Mouse (Mus musculus): ENCODE data around the gene Slc16a14.

Slc16a14 gene

GRCm38 (mm10) chr1:84866706-84867230 lies 68.2 kb downstream of the Slc16a14 start:
- DNase-seq (ENCODE audit: low read depth, low spot score): no peak

GRCm38 (mm10) chr1:84866231-84866630 lies 68.7 kb downstream of the Slc16a14 start:
- DNase-seq (ENCODE audit: low read depth, low spot score): no peak

- no peak for DNase-seq (ENCODE audit: low read depth, low spot score)
Observed at GRCm38 (mm10) chr1:84864645-84865044, 70.3 kb downstream of the Slc16a14 start.

DNA sequence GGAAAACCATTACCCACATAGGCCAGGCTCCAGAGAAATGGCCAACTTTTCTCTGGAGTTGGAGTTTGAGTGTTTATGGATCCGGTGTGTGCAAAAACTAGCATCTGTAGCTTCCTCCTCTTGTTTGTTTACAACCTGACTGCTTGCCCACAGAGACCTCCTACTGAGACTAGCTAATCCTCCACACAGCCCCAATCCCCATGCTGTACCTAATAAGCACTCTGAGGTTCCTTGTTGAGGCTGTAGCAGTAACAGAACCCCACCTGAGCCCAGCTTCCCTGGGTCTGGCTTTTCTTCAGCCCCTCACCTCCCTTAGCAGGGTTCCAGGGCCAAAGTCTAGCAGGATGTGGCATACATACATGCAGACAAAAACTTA lies 73.7 kb downstream of the Slc16a14 start:
- DNase-seq (ENCODE audit: low read depth, low spot score): no peak

DNA sequence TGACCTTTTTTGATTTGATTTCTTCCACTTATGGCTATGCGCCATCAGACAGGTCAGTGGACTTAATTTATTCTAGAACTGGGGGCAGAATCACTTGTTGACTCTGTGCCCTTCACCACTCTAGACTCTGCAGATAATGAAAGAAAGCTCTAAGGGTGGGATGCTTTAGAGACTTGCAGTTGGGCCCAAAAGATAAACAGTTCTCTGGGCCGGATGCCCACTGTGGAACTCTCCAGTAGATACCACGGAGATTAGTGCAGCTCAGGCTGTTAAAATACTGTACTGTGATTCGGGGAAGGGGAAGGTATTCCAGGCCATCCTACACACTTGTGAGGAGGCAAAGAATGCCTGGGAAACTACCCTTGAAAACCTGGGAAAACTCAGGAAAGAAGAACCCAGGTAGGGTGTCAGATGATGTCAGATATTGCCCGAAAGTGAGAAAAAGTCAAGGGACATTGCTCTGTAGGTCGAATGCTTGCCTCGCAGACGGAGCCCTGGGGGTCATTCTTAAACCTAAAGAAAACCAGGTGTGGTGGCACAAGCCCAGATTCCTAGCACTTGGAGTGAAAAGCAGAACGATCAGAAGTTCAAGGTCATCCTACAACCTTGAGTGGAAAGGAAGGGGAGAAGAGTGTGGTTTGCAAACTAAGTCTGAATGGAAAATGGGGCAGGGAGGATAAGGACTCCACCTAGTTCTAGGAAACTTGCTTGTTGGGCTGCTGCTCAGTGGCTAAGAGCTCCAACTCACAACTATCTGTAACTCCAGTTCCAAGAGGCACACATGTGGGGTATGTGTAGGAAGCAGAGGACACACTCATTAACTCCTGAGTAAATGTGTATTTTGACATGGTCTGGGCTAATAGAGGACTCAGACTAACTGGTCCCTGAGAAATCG lies 74.3 kb downstream of the Slc16a14 start:
- no peak for DNase-seq (ENCODE audit: low read depth, low spot score)

DNA sequence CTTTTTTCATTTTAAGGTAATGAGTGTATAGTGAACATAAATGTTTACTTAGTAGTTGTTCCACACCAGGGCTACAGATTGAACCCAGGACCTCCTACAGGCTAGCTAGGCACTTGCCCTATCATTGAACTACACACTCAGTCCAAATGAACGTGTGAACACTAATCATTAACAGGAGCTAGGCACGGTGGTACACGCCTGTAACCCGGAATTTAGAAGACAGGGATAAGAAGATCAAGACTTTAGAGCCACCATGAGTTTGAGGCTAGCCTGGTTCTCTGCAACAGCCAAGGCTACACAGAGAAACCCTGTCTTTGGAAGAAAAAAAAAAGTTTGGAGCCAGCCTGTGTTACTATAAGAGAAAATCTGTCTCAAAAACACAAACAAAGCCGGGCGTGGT lies 75.3 kb downstream of the Slc16a14 start:
- DNase-seq (ENCODE audit: low read depth, low spot score): no peak

All from brain, adult 2 months (tissue).